Mouse (Mus musculus): ENCODE results near the gene Magi2.

The Magi2 gene

DNA sequence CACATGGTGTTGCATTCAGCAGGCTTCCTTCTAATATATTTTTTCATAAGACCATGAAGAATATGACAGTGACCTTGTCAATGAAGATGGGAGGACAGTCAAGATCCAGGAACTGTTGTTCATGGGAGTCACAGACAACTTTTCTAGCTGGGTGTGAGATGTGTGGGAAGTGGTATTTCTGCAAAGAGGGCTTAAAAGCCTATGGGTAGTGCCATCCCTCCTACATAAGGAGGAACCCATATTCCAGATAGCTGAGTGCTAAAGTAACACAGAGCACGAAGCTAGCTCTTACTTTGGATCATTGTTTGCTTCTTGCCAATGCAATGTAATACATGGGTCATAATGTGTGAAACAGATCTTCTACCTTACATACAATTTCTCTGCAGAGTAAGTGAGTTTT, 1146.8 kb downstream of the Magi2 start:
- DNase-seq (ENCODE audit: low read depth), result no peak

DNA sequence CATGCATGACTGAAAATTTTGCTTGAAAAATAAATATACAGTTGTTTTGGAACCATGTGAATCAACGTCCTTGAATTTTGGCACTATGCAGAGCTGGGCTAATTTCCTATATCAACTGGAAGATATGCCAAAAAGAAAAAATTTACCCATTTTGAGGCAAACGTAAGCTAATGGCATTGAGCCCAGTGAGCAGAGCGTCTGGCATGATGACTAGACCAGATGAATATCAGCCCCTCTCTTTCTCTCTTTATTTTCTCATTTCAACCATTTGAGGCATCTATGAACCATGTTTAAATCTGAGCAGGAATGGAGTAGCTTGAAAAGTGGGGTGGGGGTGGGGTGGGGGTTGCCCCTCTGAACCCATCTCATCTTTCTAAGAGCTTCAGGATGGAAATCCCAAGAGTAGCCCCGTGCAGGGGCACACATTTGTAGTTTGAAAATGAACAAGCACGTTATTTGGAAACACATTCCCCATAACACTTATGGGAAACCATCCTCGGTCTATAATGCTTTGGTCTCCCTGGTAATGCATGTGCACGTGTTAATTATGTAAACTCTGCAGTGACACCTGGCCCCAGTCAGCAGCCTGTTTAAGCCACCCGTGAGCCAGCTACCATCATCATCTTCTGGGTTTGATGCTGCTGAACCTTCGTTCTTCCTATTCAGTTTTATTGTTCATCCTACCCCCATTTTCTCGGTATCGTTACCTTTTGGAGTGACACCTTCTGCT, 1151.4 kb downstream of the Magi2 start:
- no peak for DNase-seq (ENCODE audit: low read depth)

DNA sequence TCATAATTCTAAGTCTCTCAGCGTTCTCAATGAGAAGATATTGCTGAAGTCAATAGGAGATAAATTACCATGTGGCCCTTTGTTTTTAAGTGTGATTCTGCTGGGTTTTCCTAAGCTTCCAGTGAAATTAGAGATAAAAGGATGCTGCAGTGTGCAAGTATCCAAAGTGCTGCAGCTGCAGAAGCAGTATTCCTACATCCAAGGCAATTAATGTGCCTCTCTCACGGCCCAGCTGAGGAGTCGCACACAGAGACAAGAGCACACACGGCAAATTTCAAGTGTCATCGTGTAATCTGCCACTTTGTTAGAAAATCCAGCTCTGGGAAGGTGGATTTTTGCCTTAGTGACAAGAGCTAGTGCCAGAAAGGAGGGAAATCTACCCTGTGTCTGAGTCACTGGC, 1177.7 kb downstream of the Magi2 start:
- no peak for DNase-seq (ENCODE audit: low read depth)

DNA sequence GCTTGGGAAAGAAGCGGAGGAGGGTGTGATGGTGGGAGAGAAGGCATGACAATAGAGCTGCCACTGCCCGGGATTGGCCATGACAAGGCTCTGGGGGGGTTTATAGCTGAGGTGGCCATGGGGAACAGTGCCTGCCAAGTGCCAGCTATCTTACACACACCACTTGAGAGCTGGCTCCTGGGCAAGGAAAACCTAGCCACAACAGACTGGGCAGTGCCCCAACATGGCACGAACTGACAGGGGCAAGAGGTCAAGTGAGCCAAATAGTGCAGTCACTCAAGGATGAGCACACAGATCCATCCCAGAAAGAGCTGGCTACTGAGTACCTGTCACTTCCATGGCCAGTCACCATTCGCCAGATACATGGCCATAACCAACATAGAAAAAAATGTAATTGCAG, 1179.8 kb downstream of the Magi2 start:
- DNase-seq (ENCODE audit: low read depth), result no peak

- no peak for DNase-seq (ENCODE audit: low read depth)
These were observed 1188.5 kb downstream of the Magi2 start for GRCm38 (mm10) chr5:20415320-20415719.

- no peak for DNase-seq (ENCODE audit: low read depth)
These were observed 1190.5 kb downstream of the Magi2 start for GRCm38 (mm10) chr5:20417348-20417747.

GRCm38 (mm10) chr5:20432148-20432813, 1205.4 kb downstream of the Magi2 start:
- DNase-seq (ENCODE audit: low read depth), result no peak

DNA sequence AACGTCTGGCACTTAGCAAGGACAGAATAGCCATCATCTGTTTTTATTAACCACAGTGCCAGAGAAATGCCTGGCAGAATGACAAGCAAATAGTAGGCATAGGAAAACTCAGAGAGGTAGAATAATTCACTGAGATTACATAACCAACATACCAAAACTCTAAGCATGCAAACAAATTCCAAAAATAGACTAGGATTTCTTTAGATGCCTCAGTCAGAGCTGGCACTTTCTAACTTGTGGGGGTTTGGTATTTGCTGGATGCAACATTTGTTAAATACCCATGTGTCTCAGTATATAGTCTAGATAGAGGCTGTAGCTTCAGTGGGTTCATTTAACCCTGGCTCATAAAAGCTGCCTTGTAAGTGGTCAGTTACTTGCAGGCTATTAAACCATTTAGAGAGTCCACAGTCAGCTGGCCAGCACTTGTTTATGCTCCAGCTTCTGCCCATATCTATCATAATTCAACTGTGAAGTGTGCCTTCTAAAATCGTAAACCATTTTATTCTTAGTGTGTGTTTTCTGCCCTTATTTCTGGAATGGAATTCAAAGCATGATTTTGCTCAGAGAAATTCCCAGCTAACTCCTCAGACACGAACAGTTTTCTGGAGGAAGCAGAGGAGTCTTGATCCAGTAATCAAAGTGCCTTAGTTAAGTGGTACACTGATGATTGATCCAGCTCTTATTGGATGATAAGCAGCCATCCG, 1219.8 kb downstream of the Magi2 start:
- no peak for DNase-seq (ENCODE audit: low read depth)

DNA sequence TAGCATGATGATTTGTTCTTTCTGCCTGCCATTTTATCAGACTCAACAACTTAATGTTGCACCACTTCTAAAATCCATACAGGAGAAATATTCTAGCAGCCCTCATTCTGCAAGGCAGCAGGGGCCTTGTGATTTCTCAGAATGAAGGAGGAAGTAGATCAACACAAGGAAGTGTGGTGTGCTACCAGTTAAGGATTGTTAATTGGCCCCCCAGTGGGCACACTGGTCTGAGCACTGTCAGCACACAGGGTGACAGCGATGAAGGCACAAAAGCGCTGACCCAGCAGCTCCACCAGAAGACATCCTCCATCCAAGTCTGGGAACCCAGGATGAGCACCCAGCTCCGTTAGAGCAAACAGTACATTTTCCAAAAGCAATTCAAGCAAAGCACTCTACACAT, 1229.3 kb downstream of the Magi2 start:
- DNase-seq (ENCODE audit: low read depth), result no peak

GRCm38 (mm10) chr5:20457742-20458510, 1231.1 kb downstream of the Magi2 start:
- no peak for DNase-seq (ENCODE audit: low read depth)

DNA sequence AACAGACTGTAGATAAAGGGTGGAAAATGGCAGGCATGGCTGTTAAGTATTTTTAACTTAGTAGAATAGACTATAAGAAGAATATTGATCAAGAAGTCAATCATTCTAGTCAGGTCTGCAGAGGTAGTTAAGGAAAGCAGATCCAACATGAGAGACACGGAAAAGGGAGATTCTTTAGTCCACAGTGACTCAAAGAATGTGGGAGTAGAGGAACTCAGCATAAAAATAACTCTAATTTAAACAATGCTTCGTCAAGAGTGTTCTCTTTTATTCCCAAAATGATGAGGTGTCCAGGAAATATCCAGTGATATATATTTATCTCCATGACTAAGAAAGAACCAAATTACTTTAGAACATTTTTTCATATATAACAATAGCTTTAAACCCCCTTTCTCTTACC, 1234.9 kb downstream of the Magi2 start:
- DNase-seq (ENCODE audit: low read depth), result no peak

GRCm38 (mm10) chr5:20462376-20462775, 1235.5 kb downstream of the Magi2 start:
- DNase-seq (ENCODE audit: low read depth), result no peak

GRCm38 (mm10) chr5:20469721-20470120, 1242.9 kb downstream of the Magi2 start:
- DNase-seq (ENCODE audit: low read depth), result no peak

DNA sequence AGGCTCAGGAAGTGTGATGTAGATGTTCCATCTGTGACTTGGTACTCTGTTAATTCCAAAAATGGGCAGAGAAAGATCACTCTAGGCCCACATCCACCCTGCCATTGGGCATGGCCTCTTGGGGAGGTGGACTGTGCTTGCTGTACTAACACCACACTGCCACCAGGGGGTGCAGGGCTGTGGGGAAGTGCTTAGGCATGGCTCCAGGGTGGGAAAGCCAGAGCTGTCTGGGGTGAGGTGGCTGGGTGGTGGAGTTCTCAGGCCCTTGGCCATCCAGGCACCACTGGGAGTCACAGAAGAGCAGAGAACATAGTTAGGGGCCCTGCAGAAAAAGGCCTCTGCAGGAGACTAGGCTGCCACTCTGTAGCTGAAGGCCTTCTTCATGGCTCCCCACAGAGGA, 1243.6 kb downstream of the Magi2 start:
- peak; percentile 59 for DNase-seq (ENCODE audit: low read depth)

DNA sequence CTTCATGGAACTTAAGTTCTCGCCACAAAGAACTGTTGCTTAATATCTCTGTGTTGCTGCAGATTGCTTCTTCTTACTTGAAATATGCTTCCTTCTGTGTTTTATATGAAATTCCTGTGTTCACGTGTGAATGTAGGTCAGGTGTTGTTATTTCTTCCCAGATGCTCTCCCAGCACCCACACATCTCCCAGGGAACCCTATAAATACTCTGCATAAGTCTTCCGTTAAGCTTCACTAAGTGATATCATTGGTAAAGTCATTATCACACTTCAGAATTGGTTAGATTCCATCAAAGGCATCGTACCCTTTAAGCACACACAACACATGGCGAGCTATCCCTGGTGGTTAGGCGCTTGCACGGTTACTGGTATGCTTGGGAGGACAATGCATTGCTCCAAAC, 1257.7 kb downstream of the Magi2 start:
- no peak for DNase-seq (ENCODE audit: low read depth)

DNA sequence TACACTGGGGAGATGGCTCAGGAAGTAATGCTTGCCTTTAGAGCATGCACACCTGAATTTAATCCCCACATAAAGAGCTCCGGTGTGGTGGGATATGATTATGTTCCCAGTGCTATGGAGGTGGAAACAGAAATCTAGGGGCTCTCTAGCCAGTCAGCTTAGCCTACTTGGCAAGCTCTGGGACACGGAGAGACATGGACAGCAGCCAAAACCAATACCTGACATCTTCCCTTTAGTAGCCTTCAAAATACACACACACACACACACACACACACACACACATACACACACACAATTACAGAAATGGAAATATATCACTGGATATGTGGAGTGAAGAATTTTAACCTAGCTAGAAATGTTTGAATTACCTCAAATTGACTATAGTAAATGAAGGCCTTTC, 1265.1 kb downstream of the Magi2 start:
- no peak for DNase-seq (ENCODE audit: low read depth)

GRCm38 (mm10) chr5:20492679-20493078, 1265.8 kb downstream of the Magi2 start:
- DNase-seq (ENCODE audit: low read depth), result no peak

DNA sequence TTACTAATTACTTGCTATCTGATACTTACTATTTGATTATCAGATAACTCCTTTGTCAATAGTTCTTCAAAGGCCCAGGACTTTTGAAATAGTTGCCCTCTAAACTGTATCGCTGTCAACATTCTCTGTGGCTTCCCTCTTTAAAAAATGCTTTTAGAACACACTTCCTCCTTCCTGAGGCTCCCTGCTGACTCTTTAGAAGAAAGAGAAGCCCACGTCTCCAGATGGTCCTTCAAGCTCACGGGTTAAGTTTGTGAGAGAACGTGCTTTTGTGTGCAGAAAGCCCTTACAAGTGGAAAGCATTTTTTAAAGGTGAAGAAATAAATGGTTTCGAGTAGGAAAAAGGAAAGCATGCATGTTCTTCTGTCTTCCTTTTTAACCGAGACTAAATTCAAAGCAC, 1267.2 kb downstream of the Magi2 start:
- no peak for DNase-seq (ENCODE audit: low read depth)

GRCm38 (mm10) chr5:20496924-20497323, 1270.1 kb downstream of the Magi2 start:
- DNase-seq (ENCODE audit: low read depth), result peak; percentile 9

GRCm38 (mm10) chr5:20499031-20499600, 1272.3 kb downstream of the Magi2 start:
- DNase-seq (ENCODE audit: low read depth), result no peak

- no peak for DNase-seq (ENCODE audit: low read depth)
These were observed 1281.8 kb downstream of the Magi2 start for GRCm38 (mm10) chr5:20508609-20509008.

DNA sequence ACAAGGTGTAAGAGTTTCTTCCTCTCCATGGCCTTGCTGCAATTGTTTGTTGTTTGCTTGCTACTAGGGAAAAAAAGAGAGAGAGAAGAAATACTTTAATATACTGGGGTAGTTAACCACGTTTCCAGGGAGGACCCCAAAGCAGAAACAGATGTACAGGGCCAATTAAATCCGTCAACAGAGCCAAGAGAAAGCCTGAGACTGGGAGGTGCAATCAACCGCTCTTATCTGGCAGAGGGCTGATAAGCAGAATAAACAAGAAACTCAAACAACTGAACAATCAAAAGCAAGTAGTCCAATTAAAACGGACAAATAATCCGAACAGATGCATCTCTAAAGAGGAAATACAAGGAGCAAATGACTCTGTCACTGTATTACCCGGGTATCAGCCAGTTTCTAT, 1282.8 kb downstream of the Magi2 start:
- no peak for DNase-seq (ENCODE audit: low read depth)

All from naive thymus-derived CD4-positive, alpha-beta T cell, adult 2 months (primary cell).